Mouse (Mus musculus) hindbrain, embryonic 13.5 days (tissue): ENCODE results near the gene Efr3b. TPM values are rescaled to one million over a fixed set of nuclear protein-coding genes. Genes with fewer than 3 reads are reported as not detected.
A peak's percentile ranks its signal among the peaks of the same experiment; 100 is the strongest.
"Not testable (repeated sequence)": the region's sequence is repeated elsewhere in the genome, so short reads cannot be mapped to it uniquely, and the experiment has no call there.

Source experiments
- ATAC-seq: fragments of 200-750 bp; cut with Nextera tagmentation; 2 replicates; pipeline ENCODE4 v1.8.0; 2017; ENCODE audit warnings: moderate TSS enrichment; ENCODE audit not compliant: low FRiP score
- H3K27ac ChIP-seq: fragments of 300-500 bp; sonication (generic); 2 replicates; pipeline ENCODE4 v1.5.1; 2015; ENCODE audit warnings: inconsistent platforms, mild to moderate bottlenecking, moderate library complexity
- H3K27me3 ChIP-seq: fragments of 300-500 bp; sonication (generic); 2 replicates; pipeline ENCODE4 v1.6.1; 2015; ENCODE audit warnings: mild to moderate bottlenecking, inconsistent platforms
- H3K36me3 ChIP-seq: fragments of 300-500 bp; sonication (generic); 2 replicates; pipeline ENCODE4 v1.6.1; 2015; ENCODE audit warnings: mild to moderate bottlenecking, inconsistent platforms
- H3K4me1 ChIP-seq: fragments of 300-500 bp; sonication (generic); replicated peaks from 2 replicates; pipeline ENCODE4 v1.6.1; 2015; ENCODE audit warnings: inconsistent platforms
- H3K4me2 ChIP-seq: fragments of 300-500 bp; sonication (generic); 2 replicates; pipeline ENCODE4 v1.6.1; 2015; ENCODE audit warnings: inconsistent platforms, mild to moderate bottlenecking, moderate library complexity
- H3K4me3 ChIP-seq: fragments of 300-500 bp; sonication (generic); 2 replicates; pipeline ENCODE4 v1.5.1; 2015; ENCODE audit warnings: mild to moderate bottlenecking, inconsistent platforms
- H3K9ac ChIP-seq: fragments of 300-500 bp; sonication (generic); 2 replicates; pipeline ENCODE4 v1.6.1; 2015; ENCODE audit warnings: mild to moderate bottlenecking, inconsistent platforms
- H3K9me3 ChIP-seq: fragments of 300-500 bp; sonication (generic); 2 replicates; pipeline ENCODE4 v1.6.1; 2016; ENCODE audit warnings: inconsistent platforms
- WGBS: fragments of 180-500 bp; shearing (Covaris S2); methylation state at CpG from one replicate; pipeline ENCODE4 v1.1.7; 2015; 5-methylcytosine and 5-hydroxymethylcytosine counted together
- polyA plus RNA-seq: library from polyadenylated mRNA; unstranded; fragments of >200 nt; fragmentation: Nextera tagmentation; extraction: Ambion mirVana; gene quantifications from 2 replicates; pipeline ENCODE4 v1.2.1, GENCODE M21; 2015

Efr3b gene
- polyA plus RNA-seq, 1 experiment from 2014 or later, result 36.2 TPM

DNA sequence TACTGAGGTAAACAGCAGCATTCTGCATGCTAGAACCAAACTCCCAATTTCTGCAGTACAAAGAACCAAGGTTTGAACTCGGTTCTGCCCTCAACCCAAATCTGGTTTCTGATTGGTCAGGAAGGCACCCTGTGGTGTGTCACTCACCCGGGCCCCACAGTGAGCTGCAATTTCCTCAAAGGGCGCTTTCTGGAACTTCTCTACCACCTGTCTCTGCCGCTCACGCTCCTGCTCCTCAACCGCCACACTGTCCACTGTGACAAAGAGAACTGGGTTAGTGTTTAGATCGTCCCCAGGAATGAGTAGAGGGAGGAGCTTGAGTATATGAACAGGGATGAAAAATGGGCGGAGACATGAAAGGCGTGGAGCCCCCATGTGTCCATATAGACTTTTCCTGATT, 70.3 kb downstream of the Efr3b start:
- H3K4me2 ChIP-seq, result no peak overlapping the region
- no peak overlapping the region for H3K9ac ChIP-seq
- WGBS, result 64% methylated on average over 9 of the region's 9 CpGs
- no peak overlapping the region for H3K27ac ChIP-seq
- H3K27me3 ChIP-seq, result no peaks in the 10 kb centered on the region
- peaks cover 85% of the 10 kb centered on the region for H3K36me3 ChIP-seq
- no peak for ATAC-seq
- no peaks in the 10 kb centered on the region for H3K4me1 ChIP-seq
- H3K4me3 ChIP-seq, result no peak overlapping the region
- no peaks in the 10 kb centered on the region for H3K9me3 ChIP-seq

DNA sequence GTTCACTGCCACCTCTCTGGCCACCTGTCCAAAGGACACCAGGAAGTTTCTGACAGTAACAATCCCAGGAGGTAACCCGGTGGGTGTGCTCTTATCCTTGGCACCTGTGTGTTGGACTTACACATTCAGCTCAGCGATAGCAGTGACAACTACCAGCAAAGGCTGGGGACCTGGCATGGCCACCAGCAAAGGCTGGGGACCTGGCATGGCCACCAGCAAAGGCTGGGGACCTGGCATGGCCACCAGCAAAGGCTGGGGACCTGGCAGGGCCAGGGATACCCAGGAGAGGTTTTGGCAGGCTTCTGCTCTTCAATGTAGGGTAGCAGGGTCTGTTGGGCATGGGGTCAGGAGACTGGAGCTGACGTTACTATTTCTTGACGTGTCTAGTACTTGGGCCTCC, 71.5 kb downstream of the Efr3b start:
- H3K9me3 ChIP-seq, result no peaks in the 10 kb centered on the region
- no peaks in the 10 kb centered on the region for H3K27me3 ChIP-seq
- H3K4me1 ChIP-seq, result no peaks in the 10 kb centered on the region
- H3K4me3 ChIP-seq, result no peak overlapping the region
- peaks cover 79% of the 10 kb centered on the region for H3K36me3 ChIP-seq
- H3K9ac ChIP-seq, result no peak overlapping the region
- WGBS, result 92% methylated on average over 4 of the region's 4 CpGs
- H3K4me2 ChIP-seq, result no peak overlapping the region
- no peak for ATAC-seq
- no peak overlapping the region for H3K27ac ChIP-seq

DNA sequence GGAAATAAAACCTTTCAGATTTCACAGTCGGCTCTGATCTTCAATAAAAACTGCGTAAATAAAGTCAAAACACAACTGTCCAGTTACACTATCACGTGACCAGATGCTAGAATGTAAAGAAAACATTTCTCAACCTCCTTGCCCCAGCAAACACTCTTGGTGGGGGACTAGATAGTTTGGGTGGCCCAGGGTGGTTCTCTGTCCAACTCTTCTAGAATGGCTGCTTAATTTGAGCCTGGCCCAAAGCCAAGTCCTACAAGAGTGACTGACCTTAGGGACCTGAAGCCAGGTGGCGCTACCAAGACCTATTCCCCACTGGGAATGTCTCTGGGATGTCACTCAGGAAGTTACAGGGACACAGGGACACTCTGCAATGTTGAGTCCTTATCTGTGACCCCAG, 78.2 kb downstream of the Efr3b start:
- WGBS, result 42% methylated on average over 4 of the region's 4 CpGs
- no peaks in the 10 kb centered on the region for H3K9me3 ChIP-seq

DNA sequence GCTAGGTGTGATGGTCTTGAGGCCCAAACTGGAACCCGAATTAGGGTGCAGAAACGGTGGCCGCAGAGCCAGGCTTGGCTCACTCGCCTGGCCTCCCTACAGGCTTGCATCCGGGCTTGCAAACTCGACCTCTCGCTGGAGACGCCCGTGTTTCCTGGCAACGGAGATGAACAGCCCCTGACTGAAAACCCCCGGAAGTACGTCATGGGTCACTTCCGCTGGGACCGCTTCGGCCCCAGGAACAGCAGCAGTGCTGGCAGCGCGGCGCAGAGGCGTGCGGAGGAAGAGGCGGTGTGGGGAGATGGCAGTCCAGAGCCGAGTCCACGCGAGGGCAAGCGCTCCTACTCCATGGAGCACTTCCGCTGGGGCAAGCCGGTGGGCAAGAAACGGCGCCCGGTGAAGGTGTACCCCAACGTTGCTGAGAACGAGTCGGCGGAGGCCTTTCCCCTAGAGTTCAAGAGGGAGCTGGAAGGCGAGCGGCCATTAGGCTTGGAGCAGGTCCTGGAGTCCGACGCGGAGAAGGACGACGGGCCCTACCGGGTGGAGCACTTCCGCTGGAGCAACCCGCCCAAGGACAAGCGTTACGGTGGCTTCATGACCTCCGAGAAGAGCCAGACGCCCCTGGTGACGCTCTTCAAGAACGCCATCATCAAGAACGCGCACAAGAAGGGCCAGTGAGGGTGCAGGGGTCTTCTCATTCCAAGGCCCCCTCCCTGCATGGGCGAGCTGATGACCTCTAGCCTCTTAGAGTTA, 78.7 kb downstream of the Efr3b start:
- H3K4me3 ChIP-seq, result peak overlapping the region; percentile 54
- peaks cover 11% of the 10 kb centered on the region for H3K36me3 ChIP-seq
- H3K27me3 ChIP-seq, result peaks cover 14% of the 10 kb centered on the region
- peak overlapping the region; percentile 97 for H3K27ac ChIP-seq
- peaks cover 10% of the 10 kb centered on the region for H3K4me1 ChIP-seq
- WGBS, result 2% methylated on average over 53 of the region's 53 CpGs
- peak overlapping the region; percentile 86 for H3K9ac ChIP-seq
- no peaks in the 10 kb centered on the region for H3K9me3 ChIP-seq
- peak; percentile 97 for ATAC-seq
- H3K4me2 ChIP-seq, result peak overlapping the region; percentile 76

More for the DNA sequence above, 78.2 kb downstream of the Efr3b start:
- Histone ChIP-seq H3K36me3 (peaks cover 17% of the 10 kb centered on the region), H3K9ac (peak overlapping the region; percentile 86), H3K27ac (peak overlapping the region; percentile 97), H3K27me3 (peaks cover 8% of the 10 kb centered on the region), H3K4me3 (peak overlapping the region; percentile 54), H3K4me2 (peak overlapping the region; percentile 76), H3K4me1 (peaks cover 10% of the 10 kb centered on the region)
- no peak for ATAC-seq

DNA sequence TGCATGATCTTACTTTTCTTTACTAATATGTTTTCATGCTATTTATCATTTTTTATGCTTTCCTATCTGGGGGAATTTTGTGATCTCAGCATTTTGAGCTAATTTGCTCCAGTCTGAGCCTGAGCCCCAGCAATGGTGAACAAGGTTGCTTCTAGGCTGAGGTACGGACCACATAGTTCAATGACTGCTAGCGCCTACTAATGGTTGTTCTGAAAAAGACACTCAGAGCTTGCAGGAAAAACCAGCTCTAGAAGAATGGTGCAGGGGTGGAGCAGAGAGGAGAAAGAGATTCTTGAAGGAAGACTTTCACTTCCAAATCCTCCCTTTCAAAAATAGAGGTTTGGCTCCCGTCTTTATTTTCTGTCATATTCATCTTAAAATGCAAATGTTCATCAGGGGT, 82.4 kb downstream of the Efr3b start:
- H3K27ac ChIP-seq, result no peak overlapping the region
- WGBS, result 17% methylated on average over 3 of the region's 3 CpGs
- ATAC-seq, result no peak
- no peak overlapping the region for H3K9ac ChIP-seq
- peaks cover 34% of the 10 kb centered on the region for H3K27me3 ChIP-seq
- H3K9me3 ChIP-seq, result no peaks in the 10 kb centered on the region
- no peak overlapping the region for H3K4me2 ChIP-seq
- H3K4me3 ChIP-seq, result no peak overlapping the region
- H3K36me3 ChIP-seq, result no peaks in the 10 kb centered on the region
- H3K4me1 ChIP-seq, result peaks cover 16% of the 10 kb centered on the region

DNA sequence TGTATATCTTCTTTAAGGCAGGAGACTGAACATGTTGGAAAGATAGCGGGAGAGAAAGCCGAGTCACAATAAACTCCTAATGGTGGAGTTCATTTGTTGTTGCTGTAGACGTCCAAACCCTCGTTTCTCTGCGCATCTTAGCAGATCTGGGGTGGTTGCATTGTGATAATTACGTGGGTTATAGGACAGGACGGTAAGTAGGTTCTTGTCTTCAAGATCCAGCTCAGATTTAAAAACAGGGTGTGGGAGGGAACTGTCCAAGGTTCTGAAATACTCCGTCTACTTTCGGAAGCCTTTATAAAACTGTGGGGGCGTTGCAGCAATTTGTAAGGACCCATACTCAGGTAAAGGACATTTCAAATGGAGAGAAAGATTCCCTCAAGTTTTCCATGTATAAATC, 83.3 kb downstream of the Efr3b start:
- WGBS, result 30% methylated on average over 10 of the region's 10 CpGs
- no peak overlapping the region for H3K27ac ChIP-seq
- no peaks in the 10 kb centered on the region for H3K9me3 ChIP-seq
- no peak for ATAC-seq
- H3K4me3 ChIP-seq, result no peak overlapping the region
- peaks cover 12% of the 10 kb centered on the region for H3K4me1 ChIP-seq
- H3K4me2 ChIP-seq, result no peak overlapping the region
- H3K36me3 ChIP-seq, result no peaks in the 10 kb centered on the region
- H3K9ac ChIP-seq, result no peak overlapping the region
- peaks cover 34% of the 10 kb centered on the region for H3K27me3 ChIP-seq

DNA sequence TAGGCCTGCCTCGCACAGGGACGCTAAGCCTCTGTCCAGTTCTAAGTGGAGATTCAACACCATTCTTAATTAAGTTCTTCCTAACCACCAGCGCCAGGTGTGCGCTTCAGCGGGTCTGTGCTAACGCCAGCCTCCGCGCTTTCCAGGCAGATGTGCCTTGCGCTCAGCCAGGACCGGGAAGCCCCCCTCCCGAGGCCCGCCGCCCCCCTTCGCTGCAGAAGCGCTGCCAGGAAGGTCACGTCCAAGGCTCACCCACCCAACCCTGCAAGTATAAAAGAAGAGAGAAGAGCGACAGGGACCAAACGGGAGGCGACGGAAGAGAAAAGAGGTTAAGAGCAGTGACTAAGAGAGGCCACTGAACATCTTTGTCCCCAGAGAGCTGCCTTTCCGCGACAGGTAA, 84.1 kb downstream of the Efr3b start, which contains the start of gene Pomc:
Gene Pomc (plus strand): TSS at position 301 of the 400 bp plus-strand sequence.
- no peak within 1 kb of the TSS for H3K4me3 ChIP-seq
- no peak for ATAC-seq
- H3K4me2 ChIP-seq, result 0 out of 2 replicates have a peak within 1 kb of the TSS, but pooled peaks have one; percentile 10
- H3K4me1 ChIP-seq, result peaks cover 9% of the 10 kb centered on the region
- H3K9me3 ChIP-seq, result no peaks in the 10 kb centered on the region
- peaks cover 37% of the 10 kb centered on the region for H3K27me3 ChIP-seq
- 25% methylated on average over 22 of the region's 22 CpGs for WGBS
- no peaks in the 10 kb centered on the region for H3K36me3 ChIP-seq
- no peak within 1 kb of the TSS for H3K27ac ChIP-seq
- H3K9ac ChIP-seq, result no peak within 1 kb of the TSS; the same call in 1 of the 2 replicates

DNA sequence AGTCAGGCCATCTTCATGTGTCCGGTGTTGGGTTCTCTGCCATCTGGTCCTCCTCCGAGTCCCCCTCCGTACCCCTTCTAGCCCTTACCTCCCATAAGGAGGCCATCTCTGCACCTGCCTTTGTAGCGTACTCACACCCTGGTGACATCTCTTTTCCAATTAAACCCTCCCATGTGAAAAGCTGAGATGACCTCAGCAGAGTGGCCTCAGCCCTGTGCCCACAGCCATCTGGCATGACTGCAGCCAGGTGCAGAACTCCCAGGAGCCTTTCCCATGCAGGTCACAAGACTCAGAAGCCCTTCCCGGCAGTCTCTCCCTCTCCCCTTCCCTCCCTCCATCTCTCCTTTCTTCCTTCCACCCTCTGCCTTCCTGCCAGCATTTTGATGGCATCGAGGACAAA, 91.2 kb downstream of the Efr3b start:
- Histone ChIP-seq H3K9me3 (no peaks in the 10 kb centered on the region), H3K27ac (no peak overlapping the region), H3K27me3 (0 out of 2 replicates have a peak, but pooled peaks cover 12% of the 10 kb centered on the region), H3K4me1 (peaks cover 11% of the 10 kb centered on the region; the same call in 1 of the 2 replicates), H3K9ac (no peak overlapping the region), H3K4me3 (no peak overlapping the region), H3K36me3 (no peaks in the 10 kb centered on the region), H3K4me2 (no peak overlapping the region)
- WGBS, result 69% methylated on average over 6 of the region's 6 CpGs
- 0 out of 2 replicates have a peak, but pooled peaks have one; percentile 21 for ATAC-seq

DNA sequence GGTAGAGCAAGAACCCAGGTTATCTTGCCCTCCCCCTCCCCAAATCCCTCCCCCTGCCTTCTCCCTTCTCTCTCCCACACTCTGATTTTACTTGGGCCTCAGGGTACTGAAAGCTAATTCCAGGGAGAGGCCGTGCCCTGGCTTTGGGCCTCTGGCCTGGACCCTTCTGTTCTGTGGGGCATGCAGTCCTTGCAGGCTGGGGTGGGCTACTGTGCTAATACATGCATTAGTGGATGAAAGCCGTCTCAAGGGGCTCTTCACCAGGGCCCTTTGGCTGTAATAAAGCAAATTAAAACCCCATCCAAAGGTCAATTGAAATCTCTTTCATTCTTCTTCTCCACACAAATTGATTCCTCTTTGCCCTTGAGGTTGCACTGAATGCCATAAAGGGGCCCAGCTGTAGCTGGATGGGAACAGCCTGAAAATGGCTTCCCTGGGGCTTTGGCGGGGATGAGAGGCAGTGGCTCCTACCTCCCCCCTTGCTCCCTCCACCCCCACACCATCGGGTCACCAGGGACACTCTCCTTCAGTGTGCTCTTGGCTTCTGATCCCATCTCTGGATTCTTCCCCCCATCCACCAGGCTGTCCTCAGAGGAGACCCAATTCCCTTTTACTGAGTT, 94.2 kb downstream of the Efr3b start:
- H3K9ac ChIP-seq, result no peak overlapping the region
- H3K9me3 ChIP-seq, result no peaks in the 10 kb centered on the region
- ATAC-seq, result no peak
- 0 out of 2 replicates have a peak, but pooled peaks cover 14% of the 10 kb centered on the region for H3K27me3 ChIP-seq
- no peak overlapping the region for H3K4me2 ChIP-seq
- H3K36me3 ChIP-seq, result no peaks in the 10 kb centered on the region
- peaks cover 16% of the 10 kb centered on the region for H3K4me1 ChIP-seq
- no peak overlapping the region for H3K4me3 ChIP-seq
- 40% methylated on average over 4 of the region's 4 CpGs for WGBS
- H3K27ac ChIP-seq, result no peak overlapping the region

DNA sequence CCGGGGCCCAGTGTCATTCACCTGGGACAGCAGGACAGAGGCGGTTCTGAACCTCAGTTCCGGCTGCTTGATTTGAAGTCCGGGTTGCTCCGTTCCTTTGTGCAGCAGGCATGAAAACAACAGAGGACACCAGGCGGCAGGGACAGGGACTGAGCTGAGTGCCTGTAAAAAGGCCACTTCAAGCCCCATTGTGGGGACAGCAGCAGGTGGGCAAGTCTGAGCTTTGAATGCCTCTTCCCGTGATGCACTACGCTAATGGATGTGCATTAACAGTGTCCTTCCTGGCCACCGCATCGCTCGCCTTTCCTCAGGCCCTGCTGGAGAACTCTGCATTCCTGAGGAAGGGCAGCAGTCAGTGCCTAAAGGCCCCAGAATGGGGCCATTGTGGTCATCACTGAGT, 96.7 kb downstream of the Efr3b start:
- Histone ChIP-seq H3K9ac (no peak overlapping the region), H3K36me3 (no peaks in the 10 kb centered on the region), H3K27me3 (0 out of 2 replicates have a peak, but pooled peaks cover 5% of the 10 kb centered on the region), H3K4me1 (peaks cover 12% of the 10 kb centered on the region), H3K9me3 (no peaks in the 10 kb centered on the region), H3K27ac (no peak overlapping the region), H3K4me2 (0 out of 2 replicates have a peak overlapping the region, but pooled peaks have one; percentile 21), H3K4me3 (no peak overlapping the region)
- ATAC-seq, result no peak
- 13% methylated on average over 11 of the region's 11 CpGs for WGBS

DNA sequence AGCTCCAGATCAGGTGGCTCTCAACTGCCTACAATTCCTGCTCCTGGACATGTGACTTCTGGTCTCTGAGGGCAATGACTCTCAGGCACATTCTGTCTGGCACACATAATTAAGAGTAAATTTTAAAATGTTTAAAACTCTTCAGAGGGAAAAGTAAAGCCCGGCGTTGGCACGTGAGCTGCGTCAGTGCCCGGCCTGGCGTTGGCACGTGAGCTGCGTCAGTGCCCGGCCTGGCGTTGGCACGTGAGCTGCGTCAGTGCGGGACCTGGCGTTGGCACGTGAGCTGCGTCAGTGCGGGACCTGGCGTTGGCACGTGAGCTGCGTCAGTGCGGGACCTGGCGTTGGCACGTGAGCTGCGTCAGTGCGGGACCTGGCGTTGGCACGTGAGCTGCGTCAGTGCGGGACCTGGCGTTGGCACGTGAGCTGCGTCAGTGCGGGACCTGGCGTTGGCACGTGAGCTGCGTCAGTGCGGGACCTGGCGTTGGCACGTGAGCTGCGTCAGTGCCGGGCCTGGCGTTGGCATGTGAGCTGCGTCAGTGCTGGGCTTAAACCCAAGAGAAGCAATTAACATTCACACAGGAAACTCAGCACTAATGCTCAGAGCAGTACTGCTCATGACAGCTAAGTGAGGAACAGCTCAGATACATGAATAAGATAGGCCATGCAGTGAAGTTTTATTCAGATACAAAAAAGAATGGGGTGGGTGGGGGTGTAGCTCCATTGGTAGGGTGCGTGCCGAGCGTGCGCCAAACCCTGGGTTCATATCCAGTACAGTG, 108.4 kb downstream of the Efr3b start:
- ATAC-seq, H3K27ac ChIP-seq: not testable (repeated sequence)
- WGBS, result 93% methylated on average over 38 of the region's 47 CpGs

DNA sequence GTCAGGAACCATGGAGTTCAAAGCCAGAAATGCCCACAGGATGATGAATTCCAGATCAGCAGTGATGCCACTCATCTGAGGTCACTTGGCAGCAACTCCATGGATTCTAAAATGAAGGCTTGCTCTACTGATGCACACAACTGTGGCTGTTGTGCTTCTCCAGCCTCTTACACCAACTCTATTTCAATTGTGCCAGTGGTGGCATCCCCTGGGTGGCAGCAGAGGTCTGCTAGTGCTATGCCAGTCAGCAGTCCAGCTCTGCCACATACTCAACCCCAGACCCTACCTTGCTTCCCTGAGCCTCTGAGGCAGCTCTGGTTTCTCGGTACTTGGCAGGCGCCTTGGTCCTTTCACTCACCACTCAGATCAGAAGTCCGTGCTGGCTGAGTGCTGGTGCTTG, 109.9 kb downstream of the Efr3b start:
- no peaks in the 10 kb centered on the region for H3K27me3 ChIP-seq
- H3K4me2 ChIP-seq, result no peak overlapping the region
- H3K36me3 ChIP-seq, result no peaks in the 10 kb centered on the region
- H3K27ac ChIP-seq, result no peak overlapping the region
- 84% methylated on average over 3 of the region's 3 CpGs for WGBS
- no peak for ATAC-seq
- no peak overlapping the region for H3K9ac ChIP-seq
- no peaks in the 10 kb centered on the region for H3K4me1 ChIP-seq
- H3K9me3 ChIP-seq, result no peaks in the 10 kb centered on the region
- no peak overlapping the region for H3K4me3 ChIP-seq

More for the DNA sequence above, 108.4 kb downstream of the Efr3b start:
- not testable (repeated sequence) for H3K36me3 ChIP-seq, H3K9ac ChIP-seq, H3K27me3 ChIP-seq, H3K4me2 ChIP-seq, H3K9me3 ChIP-seq, H3K4me1 ChIP-seq, H3K4me3 ChIP-seq
